Mouse (Mus musculus) megakaryocyte, embryonic 14.5 days (primary cell): ENCODE measurements around the gene Rapgef6. TPM values are rescaled to one million over a fixed set of nuclear protein-coding genes. Genes with fewer than 3 reads are reported as not detected.

Experiments used
- H3K27me3 ChIP-seq: replicated peaks from 2 replicates; pipeline ENCODE3; 2012; ENCODE audit warnings: inconsistent platforms
- H3K36me3 ChIP-seq: replicated peaks from 2 replicates; pipeline ENCODE3; 2012; ENCODE audit warnings: low read length, inconsistent platforms, mixed read lengths
- H3K4me1 ChIP-seq: 2 replicates; pipeline ENCODE4 v1.6.1; 2012; ENCODE audit warnings: inconsistent platforms
- H3K4me3 ChIP-seq: replicated peaks from 2 replicates; pipeline ENCODE3; 2012; ENCODE audit warnings: moderate library complexity, mild to moderate bottlenecking, inconsistent platforms
- H3K9me3 ChIP-seq: 2 replicates; pipeline ENCODE4 v1.6.1; 2012; ENCODE audit warnings: inconsistent platforms
- FLI1 ChIP-seq: IDR thresholded peaks from 2 replicates; pipeline ENCODE4 v1.6.1; 2012; ENCODE audit warnings: low read length, inconsistent platforms, mixed read lengths
- GATA1 ChIP-seq: IDR thresholded peaks from 3 replicates; pipeline ENCODE4 v1.6.1; 2012; ENCODE audit warnings: mixed read lengths, low read length, inconsistent platforms, borderline replicate concordance
- polyA plus RNA-seq: library from polyadenylated mRNA; stranded (reverse); fragments of >175 nt; gene quantifications from 2 replicates; pipeline ENCODE4 v1.2.3, GENCODE M21; 2012; ENCODE audit warnings: low replicate concordance; ENCODE audit not compliant: insufficient read depth

Rapgef6 gene
- polyA plus RNA-seq, 1 experiment = 1.9 TPM

GRCm38 (mm10) chr11:54741330-54741729 lies 218.7 kb downstream of the Rapgef6 start:
- Histone ChIP-seq H3K27me3 (no peaks in the 10 kb centered on the region), H3K4me3 (no peak overlapping the region), H3K9me3 (no peaks in the 10 kb centered on the region), H3K4me1 (peaks cover 22% of the 10 kb centered on the region), H3K36me3 (peaks cover 38% of the 10 kb centered on the region)
- TF ChIP-seq GATA1 (no peak), FLI1 (no peak)

GRCm38 (mm10) chr11:54744231-54744630 lies 221.6 kb downstream of the Rapgef6 start:
- Histone ChIP-seq H3K9me3 (no peaks in the 10 kb centered on the region), H3K4me3 (no peak overlapping the region), H3K27me3 (no peaks in the 10 kb centered on the region), H3K4me1 (peaks cover 19% of the 10 kb centered on the region), H3K36me3 (peaks cover 30% of the 10 kb centered on the region)
- TF ChIP-seq FLI1 = no peak
- no peak for TF ChIP-seq GATA1

Other genes starting within 250 kb of the Rapgef6 start
- gene Acsl6, start 219.0 kb upstream of the Rapgef6 start, polyA plus RNA-seq = not detected in 2 replicates
- gene Meikin, start 152.2 kb upstream of the Rapgef6 start, polyA plus RNA-seq = not detected in 2 replicates
- gene Fnip1, start 84.6 kb upstream of the Rapgef6 start, polyA plus RNA-seq = 0.35 TPM in 1 of 2 replicates, not detected in the other